Mouse (Mus musculus): ENCODE results near the gene Slc39a11. TPM values are rescaled to one million over a fixed set of nuclear protein-coding genes. Genes with fewer than 3 reads are reported as not detected.
"Not testable (repeated sequence)": the region's sequence is repeated elsewhere in the genome, so short reads cannot be mapped to it uniquely, and the experiment has no call there.

Slc39a11 gene
- polyA plus RNA-seq, 1 experiment = 14.7 TPM

GRCm38 (mm10) chr11:113568999-113569398 is 80.9 kb downstream of the Slc39a11 start:
- Histone ChIP-seq H3K4me1 (ENCODE audit: control insufficient read depth, insufficient read depth, low read length) (no peaks in the 10 kb centered on the region), H3K4me3 (replicated peaks; ENCODE audit: control insufficient read depth, low read depth, low read length) (no peak overlapping the region), H3K27ac (ENCODE audit: control insufficient read depth, insufficient read depth, low read depth, low read length, poor library complexity) (no peak overlapping the region)
- WGBS = 29% methylated on average over 1 of the region's 1 CpGs
- TF ChIP-seq CTCF (IDR thresholded peaks at IDR 0.05; ENCODE audit: control insufficient read depth, insufficient read depth, low read length) (no peak), POLR2A (IDR thresholded peaks at IDR 0.05; ENCODE audit: borderline replicate concordance, control insufficient read depth, low read depth, low read length) (no peak)

- WGBS = 86% methylated on average over 2 of the region's 2 CpGs
- H3K4me1 ChIP-seq (ENCODE audit: control insufficient read depth, insufficient read depth, low read length); H3K27ac ChIP-seq (ENCODE audit: control insufficient read depth, insufficient read depth, low read depth, low read length, poor library complexity); H3K4me3 ChIP-seq (replicated peaks; ENCODE audit: control insufficient read depth, low read depth, low read length): not testable (repeated sequence)
These were observed 82.0 kb downstream of the Slc39a11 start for GRCm38 (mm10) chr11:113567926-113568325.

- H3K27ac ChIP-seq (ENCODE audit: control insufficient read depth, insufficient read depth, low read depth, low read length, poor library complexity) = no peak overlapping the region
- TF ChIP-seq CTCF (IDR thresholded peaks at IDR 0.05; ENCODE audit: control insufficient read depth, insufficient read depth, low read length) = no peak
- peak; percentile 23; the same call in 1 of the 2 replicates for TF ChIP-seq POLR2A (IDR thresholded peaks at IDR 0.05; ENCODE audit: borderline replicate concordance, control insufficient read depth, low read depth, low read length)
- H3K4me3 ChIP-seq (replicated peaks; ENCODE audit: control insufficient read depth, low read depth, low read length) = peak overlapping the region; percentile 67
- no peaks in the 10 kb centered on the region for H3K4me1 ChIP-seq (ENCODE audit: control insufficient read depth, insufficient read depth, low read length)
- WGBS = 5% methylated on average over 34 of the region's 34 CpGs
These were observed 84.6 kb downstream of the Slc39a11 start for GRCm38 (mm10) chr11:113565006-113565995.

- no peak overlapping the region for H3K4me3 ChIP-seq (replicated peaks; ENCODE audit: control insufficient read depth, low read depth, low read length)
- peak overlapping the region; percentile 51 for H3K27ac ChIP-seq (ENCODE audit: control insufficient read depth, insufficient read depth, low read depth, low read length, poor library complexity)
- TF ChIP-seq CTCF (IDR thresholded peaks at IDR 0.05; ENCODE audit: control insufficient read depth, insufficient read depth, low read length) = no peak
- no peak for TF ChIP-seq POLR2A (IDR thresholded peaks at IDR 0.05; ENCODE audit: borderline replicate concordance, control insufficient read depth, low read depth, low read length)
- 82% methylated on average over 8 of the region's 8 CpGs for WGBS
- H3K4me1 ChIP-seq (ENCODE audit: control insufficient read depth, insufficient read depth, low read length) = no peaks in the 10 kb centered on the region
These were observed 87.6 kb downstream of the Slc39a11 start for GRCm38 (mm10) chr11:113562326-113562725.

GRCm38 (mm10) chr11:113560150-113560549 is 89.7 kb downstream of the Slc39a11 start:
- 85% methylated on average over 4 of the region's 4 CpGs for WGBS
- no peak for TF ChIP-seq CTCF (IDR thresholded peaks at IDR 0.05; ENCODE audit: control insufficient read depth, insufficient read depth, low read length)
- no peak for TF ChIP-seq POLR2A (IDR thresholded peaks at IDR 0.05; ENCODE audit: borderline replicate concordance, control insufficient read depth, low read depth, low read length)
- peaks cover 1% of the 10 kb centered on the region; the same call in 1 of the 2 replicates for H3K4me1 ChIP-seq (ENCODE audit: control insufficient read depth, insufficient read depth, low read length)
- no peak overlapping the region for H3K4me3 ChIP-seq (replicated peaks; ENCODE audit: control insufficient read depth, low read depth, low read length)
- no peak overlapping the region for H3K27ac ChIP-seq (ENCODE audit: control insufficient read depth, insufficient read depth, low read depth, low read length, poor library complexity)

- Histone ChIP-seq H3K4me3 (replicated peaks; ENCODE audit: control insufficient read depth, low read depth, low read length) (no peak overlapping the region), H3K27ac (ENCODE audit: control insufficient read depth, insufficient read depth, low read depth, low read length, poor library complexity) (no peak overlapping the region), H3K4me1 (ENCODE audit: control insufficient read depth, insufficient read depth, low read length) (peaks cover 3% of the 10 kb centered on the region; the same call in 1 of the 2 replicates)
- TF ChIP-seq CTCF (IDR thresholded peaks at IDR 0.05; ENCODE audit: control insufficient read depth, insufficient read depth, low read length) (no peak), POLR2A (IDR thresholded peaks at IDR 0.05; ENCODE audit: borderline replicate concordance, control insufficient read depth, low read depth, low read length) (no peak)
- WGBS = 92% methylated on average over 12 of the region's 12 CpGs
These were observed 91.4 kb downstream of the Slc39a11 start for GRCm38 (mm10) chr11:113558505-113558904.

- no peak for TF ChIP-seq POLR2A (IDR thresholded peaks at IDR 0.05; ENCODE audit: borderline replicate concordance, control insufficient read depth, low read depth, low read length)
- TF ChIP-seq CTCF (IDR thresholded peaks at IDR 0.05; ENCODE audit: control insufficient read depth, insufficient read depth, low read length) = no peak
- no peak overlapping the region for H3K4me3 ChIP-seq (replicated peaks; ENCODE audit: control insufficient read depth, low read depth, low read length)
- 22% methylated on average over 12 of the region's 12 CpGs for WGBS
- H3K4me1 ChIP-seq (ENCODE audit: control insufficient read depth, insufficient read depth, low read length) = peaks cover 3% of the 10 kb centered on the region; the same call in 1 of the 2 replicates
- H3K27ac ChIP-seq (ENCODE audit: control insufficient read depth, insufficient read depth, low read depth, low read length, poor library complexity) = peak overlapping the region; percentile 6; the same call in 1 of the 2 replicates
These were observed 93.7 kb downstream of the Slc39a11 start for GRCm38 (mm10) chr11:113556142-113556541.

- Histone ChIP-seq H3K4me3 (replicated peaks; ENCODE audit: control insufficient read depth, low read depth, low read length) (no peak overlapping the region), H3K4me1 (ENCODE audit: control insufficient read depth, insufficient read depth, low read length) (peaks cover 3% of the 10 kb centered on the region; the same call in 1 of the 2 replicates), H3K27ac (ENCODE audit: control insufficient read depth, insufficient read depth, low read depth, low read length, poor library complexity) (peak overlapping the region; percentile 68)
- WGBS = 55% methylated on average over 7 of the region's 7 CpGs
- TF ChIP-seq POLR2A (IDR thresholded peaks at IDR 0.05; ENCODE audit: borderline replicate concordance, control insufficient read depth, low read depth, low read length) (no peak), CTCF (IDR thresholded peaks at IDR 0.05; ENCODE audit: control insufficient read depth, insufficient read depth, low read length) (no peak)
These were observed 95.0 kb downstream of the Slc39a11 start for GRCm38 (mm10) chr11:113554701-113555360.
